Mouse (Mus musculus): ENCODE measurements around the gene Ccdc134. TPM values are rescaled to one million over a fixed set of nuclear protein-coding genes. Genes with fewer than 3 reads are reported as not detected.
A peak's percentile ranks its signal among the peaks of the same experiment; 100 is the strongest.

Ccdc134 gene
- polyA plus RNA-seq, 1 experiment from 2014 or later, result 17.1 TPM

DNA sequence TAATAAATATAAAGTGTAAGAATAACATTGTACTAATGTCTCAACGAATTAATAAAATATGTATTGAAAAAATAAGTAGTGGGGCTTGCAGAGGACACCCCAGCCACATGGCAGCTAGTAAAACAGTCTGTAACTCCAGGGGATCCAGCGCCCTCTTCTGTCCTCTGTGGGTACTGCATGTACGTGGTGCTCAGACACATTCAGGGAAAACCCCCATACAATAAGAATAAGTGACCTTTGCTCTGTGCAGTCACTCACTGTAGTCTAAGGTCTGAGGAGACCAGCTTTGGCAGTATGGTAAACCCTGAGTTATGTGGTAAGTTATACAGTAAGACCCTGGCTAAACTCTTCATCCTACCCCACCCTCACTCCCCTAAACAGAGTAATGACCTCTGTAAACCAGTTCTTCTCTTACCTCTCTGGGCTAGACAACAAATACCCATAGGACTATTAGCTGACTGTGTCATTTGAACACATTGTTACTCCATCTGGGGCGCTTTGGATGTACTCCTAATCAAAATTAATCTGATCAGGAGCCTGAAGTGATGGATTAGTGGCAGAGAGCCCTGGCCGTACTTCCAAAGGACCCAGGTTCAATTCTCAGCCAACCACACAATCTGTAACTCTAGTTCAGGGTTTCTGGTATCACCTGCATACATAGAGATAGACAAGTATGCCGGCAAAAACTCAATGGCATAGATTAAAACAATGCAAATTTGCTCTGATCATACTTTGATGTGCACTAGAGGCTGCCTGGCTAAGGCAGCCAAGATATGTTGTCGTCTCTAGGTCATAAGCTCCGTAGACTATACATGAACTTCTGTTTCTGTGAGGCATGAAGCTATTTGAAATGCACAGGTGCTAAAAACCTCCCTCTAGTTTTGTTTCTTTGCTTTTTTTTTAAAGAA is 37.9 kb downstream of the Ccdc134 start:
- 48% methylated on average over 8 of the region's 8 CpGs for WGBS
- H3K36me3 ChIP-seq (ENCODE audit: control insufficient read depth, insufficient read depth, low read length), result peaks cover 6% of the 10 kb centered on the region; the same call in 1 of the 2 replicates
- H3K9me3 ChIP-seq (ENCODE audit: control insufficient read depth, low read length), result no peaks in the 10 kb centered on the region
- no peaks in the 10 kb centered on the region for H3K27me3 ChIP-seq (ENCODE audit: control insufficient read depth, insufficient read depth, low read depth, low read length)
- ATAC-seq (ENCODE audit: low read depth), result 0 out of 2 replicates have a peak, but pooled peaks have one; percentile 19
- H3K9ac ChIP-seq (ENCODE audit: low read length), result peak overlapping the region; percentile 27
- H3K4me1 ChIP-seq (replicated peaks; ENCODE audit: control insufficient read depth, insufficient read depth, low read length), result peaks cover 47% of the 10 kb centered on the region
- H3K27ac ChIP-seq (ENCODE audit: low read length), result peak overlapping the region; percentile 56
- no peak overlapping the region; the same call in 1 of the 2 replicates for H3K4me2 ChIP-seq (ENCODE audit: low read depth, low read length)
- no peak overlapping the region for H3K4me3 ChIP-seq (ENCODE audit: low read length)

- Histone ChIP-seq H3K4me3 (ENCODE audit: low read length) (no peak overlapping the region), H3K4me2 (ENCODE audit: low read depth, low read length) (peak overlapping the region; percentile 33), H3K27me3 (ENCODE audit: control insufficient read depth, insufficient read depth, low read depth, low read length) (no peaks in the 10 kb centered on the region), H3K9me3 (ENCODE audit: control insufficient read depth, low read length) (no peaks in the 10 kb centered on the region), H3K36me3 (ENCODE audit: control insufficient read depth, insufficient read depth, low read length) (peaks cover 15% of the 10 kb centered on the region), H3K27ac (ENCODE audit: low read length) (peak overlapping the region; percentile 56), H3K4me1 (replicated peaks; ENCODE audit: control insufficient read depth, insufficient read depth, low read length) (peaks cover 39% of the 10 kb centered on the region), H3K9ac (ENCODE audit: low read length) (peak overlapping the region; percentile 32)
- 48% methylated on average over 22 of the region's 22 CpGs for WGBS
- no peak for ATAC-seq (ENCODE audit: low read depth)
These were observed 38.7 kb downstream of the Ccdc134 start for GRCm38 (mm10) chr15:82166240-82167100.

DNA sequence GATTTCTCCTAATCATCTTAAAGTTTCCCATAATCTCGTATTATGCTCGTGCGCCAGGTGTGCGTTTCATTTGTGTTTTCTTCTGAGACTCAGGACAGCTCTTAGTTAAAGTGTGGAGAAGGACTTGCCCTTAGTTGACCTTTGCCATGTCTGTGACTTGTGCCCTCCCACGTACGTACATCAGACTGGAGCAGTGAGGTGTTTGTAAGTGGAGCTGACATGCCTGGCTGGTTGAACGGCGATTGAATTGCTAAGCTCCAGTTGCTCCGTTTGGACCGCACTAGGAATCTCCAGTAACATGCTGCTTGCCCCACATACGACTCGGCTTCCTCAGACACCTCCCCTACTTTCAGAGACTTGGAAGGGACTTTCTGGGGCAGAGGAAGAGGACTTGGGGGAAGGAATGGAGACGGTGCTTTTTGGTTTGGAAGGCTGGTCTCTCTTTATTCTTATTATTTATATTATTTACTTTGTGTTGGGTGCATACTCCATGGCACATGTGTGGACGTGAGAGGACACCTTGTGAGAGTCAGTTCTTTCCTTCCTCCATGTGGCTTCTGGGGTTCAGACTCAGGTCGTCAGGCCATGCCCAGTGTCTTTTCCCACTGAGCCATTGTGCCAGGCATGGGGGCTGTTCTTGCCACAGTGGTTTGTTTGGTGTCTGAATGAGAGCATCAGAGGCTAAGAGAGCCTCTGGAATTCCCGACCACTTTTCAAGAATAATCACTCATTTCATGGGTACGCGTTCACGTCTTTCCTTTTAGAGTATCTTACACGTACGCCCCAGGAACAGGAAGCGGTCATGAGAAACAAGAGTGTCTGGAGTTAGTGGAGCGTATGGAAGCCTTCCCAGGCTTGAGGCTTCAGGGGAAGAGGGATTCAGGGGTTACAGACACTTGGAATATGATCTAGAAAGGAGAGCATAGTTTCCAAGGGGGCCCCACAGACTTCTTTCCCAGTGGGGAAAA is 39.8 kb downstream of the Ccdc134 start:
- WGBS, result 42% methylated on average over 23 of the region's 23 CpGs
- Histone ChIP-seq H3K4me2 (ENCODE audit: low read depth, low read length) (no peak overlapping the region), H3K9me3 (ENCODE audit: control insufficient read depth, low read length) (no peaks in the 10 kb centered on the region), H3K27ac (ENCODE audit: low read length) (peak overlapping the region; percentile 56), H3K9ac (ENCODE audit: low read length) (peak overlapping the region; percentile 12; the same call in 1 of the 2 replicates), H3K27me3 (ENCODE audit: control insufficient read depth, insufficient read depth, low read depth, low read length) (no peaks in the 10 kb centered on the region), H3K4me1 (replicated peaks; ENCODE audit: control insufficient read depth, insufficient read depth, low read length) (peaks cover 35% of the 10 kb centered on the region), H3K36me3 (ENCODE audit: control insufficient read depth, insufficient read depth, low read length) (peaks cover 17% of the 10 kb centered on the region), H3K4me3 (ENCODE audit: low read length) (no peak overlapping the region)
- no peak for ATAC-seq (ENCODE audit: low read depth)

DNA sequence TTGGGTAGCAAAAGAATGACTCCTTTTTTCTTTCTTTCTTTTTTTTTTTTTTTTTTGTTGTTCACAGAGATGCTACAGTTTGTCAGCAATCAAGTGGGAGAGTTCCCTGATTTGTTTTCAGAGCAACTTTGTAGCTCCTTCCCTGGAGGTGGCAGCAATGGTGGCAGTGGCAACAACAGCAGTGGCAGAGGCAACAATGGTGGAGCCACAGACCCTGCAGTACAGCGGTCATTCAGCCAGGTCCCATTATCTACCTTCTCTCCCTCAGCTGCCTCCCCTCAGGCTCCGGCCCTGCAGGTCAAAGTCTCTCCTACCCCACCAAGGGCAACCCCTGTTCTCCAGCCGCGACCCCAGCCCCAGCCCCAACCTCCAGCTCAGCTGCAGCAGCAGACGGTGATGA is 41.9 kb downstream of the Ccdc134 start:
- no peak overlapping the region for H3K4me3 ChIP-seq (ENCODE audit: low read length)
- no peak overlapping the region for H3K4me2 ChIP-seq (ENCODE audit: low read depth, low read length)
- H3K27ac ChIP-seq (ENCODE audit: low read length), result no peak overlapping the region
- H3K36me3 ChIP-seq (ENCODE audit: control insufficient read depth, insufficient read depth, low read length), result peaks cover 26% of the 10 kb centered on the region
- 85% methylated on average over 5 of the region's 5 CpGs for WGBS
- H3K9ac ChIP-seq (ENCODE audit: low read length), result no peak overlapping the region
- no peaks in the 10 kb centered on the region for H3K9me3 ChIP-seq (ENCODE audit: control insufficient read depth, low read length)
- H3K27me3 ChIP-seq (ENCODE audit: control insufficient read depth, insufficient read depth, low read depth, low read length), result no peaks in the 10 kb centered on the region
- ATAC-seq (ENCODE audit: low read depth), result no peak
- peaks cover 25% of the 10 kb centered on the region for H3K4me1 ChIP-seq (replicated peaks; ENCODE audit: control insufficient read depth, insufficient read depth, low read length)

GRCm38 (mm10) chr15:82170437-82171377 is 43.0 kb downstream of the Ccdc134 start:
- Histone ChIP-seq H3K36me3 (ENCODE audit: control insufficient read depth, insufficient read depth, low read length) (peaks cover 35% of the 10 kb centered on the region), H3K4me2 (ENCODE audit: low read depth, low read length) (no peak overlapping the region), H3K4me1 (replicated peaks; ENCODE audit: control insufficient read depth, insufficient read depth, low read length) (peaks cover 24% of the 10 kb centered on the region), H3K9me3 (ENCODE audit: control insufficient read depth, low read length) (no peaks in the 10 kb centered on the region), H3K27me3 (ENCODE audit: control insufficient read depth, insufficient read depth, low read depth, low read length) (no peaks in the 10 kb centered on the region), H3K4me3 (ENCODE audit: low read length) (no peak overlapping the region), H3K27ac (ENCODE audit: low read length) (no peak overlapping the region), H3K9ac (ENCODE audit: low read length) (no peak overlapping the region)
- 83% methylated on average over 36 of the region's 36 CpGs for WGBS
- no peak for ATAC-seq (ENCODE audit: low read depth)

GRCm38 (mm10) chr15:82172648-82173047 is 44.9 kb downstream of the Ccdc134 start:
- Histone ChIP-seq H3K9me3 (ENCODE audit: control insufficient read depth, low read length) (no peaks in the 10 kb centered on the region), H3K4me3 (ENCODE audit: low read length) (no peak overlapping the region), H3K9ac (ENCODE audit: low read length) (no peak overlapping the region), H3K36me3 (ENCODE audit: control insufficient read depth, insufficient read depth, low read length) (peaks cover 46% of the 10 kb centered on the region), H3K4me2 (ENCODE audit: low read depth, low read length) (no peak overlapping the region), H3K27me3 (ENCODE audit: control insufficient read depth, insufficient read depth, low read depth, low read length) (no peaks in the 10 kb centered on the region), H3K27ac (ENCODE audit: low read length) (no peak overlapping the region), H3K4me1 (replicated peaks; ENCODE audit: control insufficient read depth, insufficient read depth, low read length) (peaks cover 4% of the 10 kb centered on the region)
- ATAC-seq (ENCODE audit: low read depth), result no peak
- WGBS, result 72% methylated on average over 8 of the region's 8 CpGs

DNA sequence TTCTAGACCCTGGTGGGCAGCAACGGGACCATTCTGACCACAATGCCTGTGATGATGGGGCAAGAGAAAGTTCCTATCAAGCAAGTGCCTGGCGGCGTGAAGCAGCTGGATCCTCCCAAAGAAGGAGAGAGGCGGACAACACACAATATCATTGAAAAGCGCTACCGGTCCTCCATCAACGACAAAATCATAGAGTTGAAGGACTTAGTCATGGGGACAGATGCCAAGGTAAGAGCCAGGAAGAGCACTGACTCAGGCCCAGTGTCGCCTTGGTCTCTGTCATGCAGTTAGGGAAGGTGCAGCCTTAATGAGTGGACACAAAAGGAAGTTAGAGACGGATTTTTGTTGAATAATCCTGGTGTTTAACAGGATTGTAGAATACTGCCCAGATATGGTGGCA is 47.4 kb downstream of the Ccdc134 start:
- no peaks in the 10 kb centered on the region for H3K27me3 ChIP-seq (ENCODE audit: control insufficient read depth, insufficient read depth, low read depth, low read length)
- WGBS, result 94% methylated on average over 9 of the region's 9 CpGs
- ATAC-seq (ENCODE audit: low read depth), result no peak
- no peak overlapping the region for H3K4me3 ChIP-seq (ENCODE audit: low read length)
- no peak overlapping the region for H3K9ac ChIP-seq (ENCODE audit: low read length)
- no peaks in the 10 kb centered on the region for H3K4me1 ChIP-seq (replicated peaks; ENCODE audit: control insufficient read depth, insufficient read depth, low read length)
- no peaks in the 10 kb centered on the region for H3K9me3 ChIP-seq (ENCODE audit: control insufficient read depth, low read length)
- no peak overlapping the region for H3K27ac ChIP-seq (ENCODE audit: low read length)
- H3K4me2 ChIP-seq (ENCODE audit: low read depth, low read length), result no peak overlapping the region
- H3K36me3 ChIP-seq (ENCODE audit: control insufficient read depth, insufficient read depth, low read length), result peaks cover 67% of the 10 kb centered on the region

Data from lung, embryonic 16.5 days (tissue).